Mouse (Mus musculus) forebrain, postnatal 0 days (tissue): ENCODE data around the gene Mettl7a2. TPM values are rescaled to one million over a fixed set of nuclear protein-coding genes. Genes with fewer than 3 reads are reported as not detected.

Source experiments
- ATAC-seq: fragments of 200-750 bp; cut with Nextera tagmentation; 2 replicates; pipeline ENCODE4 v1.8.0; 2017; ENCODE audit warnings: mild to moderate bottlenecking, moderate library complexity
- DNase-seq: peaks from one replicate; pipeline ENCODE4 v3.0.0-alpha.2; 2015
- H3K27ac ChIP-seq: fragments of 300-500 bp; sonication (generic); 2 replicates; pipeline ENCODE4 v1.5.1; 2014; ENCODE audit warnings: low read depth, mild to moderate bottlenecking, antibody characterized with exemption, low read length, moderate library complexity, mixed read lengths
- H3K27me3 ChIP-seq: fragments of 300-500 bp; sonication (generic); 2 replicates; pipeline ENCODE4 v1.6.1; 2014; ENCODE audit warnings: mild to moderate bottlenecking, low read length, mixed read lengths; ENCODE audit not compliant: insufficient read depth
- H3K36me3 ChIP-seq: fragments of 300-500 bp; sonication (generic); 2 replicates; pipeline ENCODE4 v1.6.1; 2014; ENCODE audit warnings: mild to moderate bottlenecking, moderate library complexity; ENCODE audit not compliant: insufficient read depth
- H3K4me1 ChIP-seq: fragments of 300-500 bp; sonication (generic); 2 replicates; pipeline ENCODE4 v1.6.1; 2014; ENCODE audit warnings: antibody characterized with exemption; ENCODE audit not compliant: insufficient read depth
- H3K4me2 ChIP-seq: fragments of 300-500 bp; sonication (generic); 2 replicates; pipeline ENCODE4 v1.6.1; 2014; ENCODE audit warnings: low read depth, mild to moderate bottlenecking, moderate library complexity
- H3K4me3 ChIP-seq: fragments of 300-500 bp; sonication (generic); 2 replicates; pipeline ENCODE4 v1.5.1; 2014; ENCODE audit warnings: low read depth, low read length, mixed read lengths
- H3K9ac ChIP-seq: fragments of 300-500 bp; sonication (generic); 2 replicates; pipeline ENCODE4 v1.6.1; 2014; ENCODE audit warnings: mild to moderate bottlenecking
- H3K9me3 ChIP-seq: fragments of 300-500 bp; sonication (generic); 2 replicates; pipeline ENCODE4 v1.6.1; 2016; ENCODE audit warnings: low read length
- CTCF ChIP-seq: sonication (generic); IDR thresholded peaks from 2 replicates; pipeline ENCODE4 v1.5.1; 2016; ENCODE audit warnings: antibody characterized with exemption, control low read depth, low read depth
- WGBS: fragments of 180-500 bp; shearing (Covaris S2); extraction: QIAGEN DNeasy Blood & Tissue Kit; methylation state at CpG from one replicate; pipeline ENCODE4 v1.1.7; 2014; 5-methylcytosine and 5-hydroxymethylcytosine counted together
- polyA plus RNA-seq: library from polyadenylated mRNA; unstranded; fragments of >200 nt; fragmentation: Nextera tagmentation; extraction: Ambion mirVana; gene quantifications from 2 replicates; pipeline ENCODE4 v1.2.1, GENCODE M21; 2015
- total RNA-seq: library from RNA; depleted of rRNA; stranded (reverse); fragments of >200 nt; gene quantifications from 2 replicates; pipeline ENCODE4 v1.2.3, GENCODE M21; 2014; rRNA removed

Mettl7a2 gene
- total and polyA plus RNA-seq, 2 experiments from 2014 or later: not detected

DNA sequence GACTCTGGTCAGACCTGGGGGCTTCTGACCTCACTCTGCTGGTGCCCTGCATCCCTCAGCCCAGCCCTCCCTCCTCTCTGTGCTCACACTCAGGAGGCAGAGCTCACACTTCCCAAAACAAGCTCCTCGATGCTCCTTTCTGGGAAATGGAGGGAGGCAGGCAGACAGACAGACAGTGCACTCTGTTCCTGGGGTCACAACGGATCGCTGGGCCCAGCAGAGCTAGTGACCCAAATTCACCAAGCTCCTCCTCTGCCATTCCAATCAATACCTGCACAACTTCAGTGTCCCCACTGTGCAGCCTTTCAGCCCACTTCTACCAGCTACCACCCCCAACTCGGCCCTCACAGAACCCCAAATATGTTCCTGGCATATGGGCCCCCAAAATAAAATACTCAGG is 48.8 kb downstream of the Mettl7a2 start:
- no peak overlapping the region for H3K4me3 ChIP-seq
- DNase-seq (no peak), ATAC-seq (no peak)
- H3K36me3 ChIP-seq: peaks cover 85% of the 10 kb centered on the region
- no peaks in the 10 kb centered on the region for H3K9me3 ChIP-seq
- no peak overlapping the region for H3K9ac ChIP-seq
- no peaks in the 10 kb centered on the region for H3K27me3 ChIP-seq
- H3K27ac ChIP-seq: no peak overlapping the region
- H3K4me2 ChIP-seq: no peak overlapping the region
- H3K4me1 ChIP-seq: no peaks in the 10 kb centered on the region
- WGBS: 94% methylated on average over 4 of the region's 4 CpGs
- TF ChIP-seq CTCF: no peak

GRCm38 (mm10) chr15:100402347-100402746 is 49.3 kb downstream of the Mettl7a2 start:
- no peak for TF ChIP-seq CTCF
- H3K27ac ChIP-seq: no peak overlapping the region
- DNase-seq (no peak), ATAC-seq (no peak)
- no peak overlapping the region for H3K9ac ChIP-seq
- 93% methylated on average over 14 of the region's 14 CpGs for WGBS
- H3K9me3 ChIP-seq: no peaks in the 10 kb centered on the region
- H3K27me3 ChIP-seq: no peaks in the 10 kb centered on the region
- H3K4me3 ChIP-seq: no peak overlapping the region
- peaks cover 82% of the 10 kb centered on the region for H3K36me3 ChIP-seq
- H3K4me2 ChIP-seq: no peak overlapping the region
- no peaks in the 10 kb centered on the region for H3K4me1 ChIP-seq

DNA sequence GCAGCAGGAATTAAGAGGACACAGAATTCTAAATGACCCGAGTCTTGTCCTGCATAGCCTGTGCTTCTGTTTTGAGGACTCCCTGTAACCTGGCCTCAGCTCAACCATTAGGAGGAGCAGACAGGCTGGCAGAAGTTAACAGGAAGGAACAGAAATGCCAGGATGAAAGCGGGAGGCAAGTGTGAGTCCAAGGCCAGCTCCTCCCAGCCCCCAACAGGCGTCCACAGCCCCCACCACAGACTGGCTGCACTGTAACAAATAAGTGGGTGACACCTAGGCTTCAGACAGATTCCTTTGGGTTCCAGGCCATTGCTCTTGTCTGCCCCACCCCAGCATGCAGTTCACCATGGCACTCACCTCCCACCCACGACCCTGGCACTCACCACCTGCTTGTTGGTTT is 49.8 kb downstream of the Mettl7a2 start:
- ATAC-seq (no peak), DNase-seq (no peak)
- H3K27me3 ChIP-seq: no peaks in the 10 kb centered on the region
- H3K9ac ChIP-seq: no peak overlapping the region
- WGBS: 87% methylated on average over 4 of the region's 4 CpGs
- no peaks in the 10 kb centered on the region for H3K4me1 ChIP-seq
- no peak overlapping the region for H3K27ac ChIP-seq
- H3K9me3 ChIP-seq: no peaks in the 10 kb centered on the region
- H3K4me2 ChIP-seq: no peak overlapping the region
- H3K4me3 ChIP-seq: no peak overlapping the region
- TF ChIP-seq CTCF: no peak
- H3K36me3 ChIP-seq: peaks cover 80% of the 10 kb centered on the region

DNA sequence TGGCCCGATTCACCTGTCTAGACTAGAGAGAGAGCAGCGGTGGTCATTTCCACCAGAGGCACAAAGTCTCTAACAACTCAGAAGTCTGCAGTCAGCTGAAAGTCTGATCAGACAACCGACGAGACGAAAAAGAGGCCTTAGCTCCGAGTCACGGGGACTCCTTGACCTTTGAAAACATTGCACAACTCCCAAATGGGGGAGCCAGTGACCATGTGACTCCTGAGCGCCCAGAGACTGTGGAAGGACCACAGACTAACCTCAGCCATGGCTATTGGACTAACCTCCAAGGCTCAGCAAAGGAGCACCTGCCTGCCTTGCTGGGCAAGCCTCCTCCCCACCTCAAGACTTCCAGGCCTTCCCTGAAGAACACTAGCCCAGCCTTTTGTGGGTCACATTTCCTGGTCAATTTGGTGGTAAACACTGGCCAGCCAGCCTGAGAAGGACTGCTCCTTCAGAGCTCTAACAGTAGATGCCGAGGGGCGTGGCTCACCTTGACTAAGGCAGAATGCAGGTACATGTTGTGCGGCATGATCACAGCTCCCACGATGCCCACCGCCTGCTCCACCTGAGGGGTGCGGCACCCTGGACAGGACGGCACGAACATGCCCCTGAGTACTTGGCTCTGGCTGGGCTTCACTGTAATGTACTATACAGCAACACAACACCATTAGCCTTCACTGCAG is 50.5 kb downstream of the Mettl7a2 start:
- no peak for TF ChIP-seq CTCF
- Histone ChIP-seq H3K4me3 (no peak overlapping the region), H3K27me3 (no peaks in the 10 kb centered on the region), H3K4me2 (no peak overlapping the region), H3K27ac (no peak overlapping the region), H3K9ac (no peak overlapping the region), H3K36me3 (peaks cover 80% of the 10 kb centered on the region), H3K9me3 (no peaks in the 10 kb centered on the region), H3K4me1 (no peaks in the 10 kb centered on the region)
- WGBS: 94% methylated on average over 16 of the region's 16 CpGs
- no peak for ATAC-seq
- no peak for DNase-seq

DNA sequence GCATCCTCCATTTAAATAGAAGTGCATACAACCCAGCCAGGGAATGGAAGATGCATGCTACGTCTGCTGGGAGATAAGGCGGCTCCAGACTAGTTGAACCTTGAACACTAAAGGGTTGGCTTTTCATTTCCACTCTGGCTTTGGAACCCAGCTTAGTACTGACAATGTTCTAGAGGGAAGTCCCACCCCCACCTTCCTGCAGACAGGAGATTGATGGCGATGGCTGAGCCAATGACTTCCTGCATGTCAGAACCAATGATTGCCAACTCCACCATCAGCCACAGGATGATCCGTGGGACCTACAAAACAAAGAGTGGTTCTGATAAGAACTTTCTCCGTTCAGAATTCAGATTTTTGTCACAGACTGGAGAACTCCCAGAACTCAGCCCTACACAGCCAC is 53.1 kb downstream of the Mettl7a2 start:
- no peaks in the 10 kb centered on the region for H3K27me3 ChIP-seq
- H3K4me1 ChIP-seq: no peaks in the 10 kb centered on the region
- H3K36me3 ChIP-seq: peaks cover 73% of the 10 kb centered on the region
- no peak for ATAC-seq
- no peaks in the 10 kb centered on the region for H3K9me3 ChIP-seq
- H3K4me3 ChIP-seq: no peak overlapping the region
- H3K9ac ChIP-seq: no peak overlapping the region
- H3K27ac ChIP-seq: no peak overlapping the region
- H3K4me2 ChIP-seq: no peak overlapping the region
- WGBS: 90% methylated on average over 5 of the region's 5 CpGs
- no peak for TF ChIP-seq CTCF
- no peak for DNase-seq

DNA sequence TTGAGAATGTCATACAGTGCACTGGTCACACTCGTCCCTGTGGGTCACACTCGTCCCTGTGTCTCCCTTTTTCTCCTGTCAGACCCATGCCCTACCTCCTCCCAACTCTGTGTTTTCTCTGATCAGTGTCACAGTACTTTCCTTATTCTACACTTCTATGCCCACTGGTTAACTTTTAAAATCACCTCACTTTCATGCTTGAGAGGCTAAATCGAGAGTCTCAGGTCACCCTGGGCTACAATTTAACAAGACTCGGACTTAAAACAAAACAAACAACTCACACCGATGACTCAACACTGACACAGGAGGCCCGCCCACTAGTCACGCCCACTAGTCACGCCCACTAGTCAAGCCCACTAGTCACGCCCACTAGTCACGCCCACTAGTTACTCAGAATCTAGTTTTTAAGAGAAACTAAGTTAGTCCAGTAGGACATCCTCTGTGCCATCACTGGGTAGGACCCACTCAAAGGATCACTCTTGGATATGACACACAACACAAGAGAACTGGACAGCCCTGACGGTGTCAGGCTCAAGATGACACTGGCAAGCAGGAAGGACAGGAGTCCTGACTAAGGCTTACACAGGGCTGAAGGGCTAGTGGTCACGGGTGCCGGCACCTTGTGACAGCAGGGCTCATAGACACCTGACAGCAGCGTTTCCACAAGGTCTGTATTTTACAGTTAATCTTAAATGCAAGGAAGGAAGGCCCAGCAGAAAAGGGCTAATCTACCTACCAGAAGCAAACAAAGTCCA is 58.1 kb downstream of the Mettl7a2 start:
- H3K9ac ChIP-seq: no peak overlapping the region

More for the DNA sequence above, 58.1 kb downstream of the Mettl7a2 start:
- no peaks in the 10 kb centered on the region for H3K9me3 ChIP-seq
- H3K27ac ChIP-seq: no peak overlapping the region
- H3K4me3 ChIP-seq: no peak overlapping the region
- no peaks in the 10 kb centered on the region for H3K27me3 ChIP-seq
- 66% methylated on average over 14 of the region's 14 CpGs for WGBS
- ATAC-seq (no peak), DNase-seq (no peak)
- H3K4me2 ChIP-seq: no peak overlapping the region
- no peak for TF ChIP-seq CTCF
- H3K4me1 ChIP-seq: no peaks in the 10 kb centered on the region
- H3K36me3 ChIP-seq: peaks cover 38% of the 10 kb centered on the region

Other genes starting within 250 kb of the Mettl7a2 start
- gene Atf1, start 125.4 kb upstream of the Mettl7a2 start, total RNA-seq: 5.4 and 5.6 TPM in 2 replicates
- 4.6 and 9.2 TPM in 2 replicates for gene Atf1, start 125.4 kb upstream of the Mettl7a2 start, polyA plus RNA-seq
- gene Tmprss12, start 72.4 kb upstream of the Mettl7a2 start, total RNA-seq: not detected in 2 replicates
- gene Tmprss12, start 72.4 kb upstream of the Mettl7a2 start, polyA plus RNA-seq: not detected in 2 replicates
- 11.6 and 13.5 TPM in 2 replicates for gene Mettl7a1, start 49.1 kb upstream of the Mettl7a2 start, total RNA-seq
- 1.2 and 2.3 TPM in 2 replicates for gene Mettl7a1, start 49.1 kb upstream of the Mettl7a2 start, polyA plus RNA-seq
- gene Mettl7a3, start 18.3 kb upstream of the Mettl7a2 start, total RNA-seq: not detected in 2 replicates
- not detected in 2 replicates for gene Mettl7a3, start 18.3 kb upstream of the Mettl7a2 start, polyA plus RNA-seq
- gene Methig1, start 51 bp upstream of the Mettl7a2 start, total RNA-seq: not detected in 2 replicates
- gene Methig1, start 51 bp upstream of the Mettl7a2 start, polyA plus RNA-seq: not detected in 2 replicates
- gene Higd1c, start 11.3 kb downstream of the Mettl7a2 start, total RNA-seq: not detected in 2 replicates
- not detected in 2 replicates for gene Higd1c, start 11.3 kb downstream of the Mettl7a2 start, polyA plus RNA-seq
- gene Gm5475, start 68.9 kb downstream of the Mettl7a2 start, total RNA-seq: 0.08 TPM in 1 of 2 replicates, not detected in the other
- gene Gm5475, start 68.9 kb downstream of the Mettl7a2 start, polyA plus RNA-seq: 0.09 and 0.10 TPM in 2 replicates
- 23.2 and 36.8 TPM in 2 replicates for gene Slc11a2, start 71.9 kb downstream of the Mettl7a2 start, total RNA-seq
- gene Slc11a2, start 71.9 kb downstream of the Mettl7a2 start, polyA plus RNA-seq: 17.2 and 17.6 TPM in 2 replicates
- 70.5 and 87.8 TPM in 2 replicates for gene Letmd1, start 115.8 kb downstream of the Mettl7a2 start, total RNA-seq
- gene Letmd1, start 115.8 kb downstream of the Mettl7a2 start, polyA plus RNA-seq: 45.3 and 52.5 TPM in 2 replicates
- gene Csrnp2, start 142.3 kb downstream of the Mettl7a2 start, total RNA-seq: 56.8 and 67.1 TPM in 2 replicates
- gene Csrnp2, start 142.3 kb downstream of the Mettl7a2 start, polyA plus RNA-seq: 29.4 and 36.3 TPM in 2 replicates
- 25.5 and 34.5 TPM in 2 replicates for gene Tfcp2, start 198.8 kb downstream of the Mettl7a2 start, total RNA-seq
- 18.2 and 29.0 TPM in 2 replicates for gene Tfcp2, start 198.8 kb downstream of the Mettl7a2 start, polyA plus RNA-seq
- gene Pou6f1, start 246.8 kb downstream of the Mettl7a2 start, total RNA-seq: 72.4 and 77.4 TPM in 2 replicates
- 32.2 and 33.3 TPM in 2 replicates for gene Pou6f1, start 246.8 kb downstream of the Mettl7a2 start, polyA plus RNA-seq